Mouse (Mus musculus): ENCODE measurements at regions not wholly inside any gene's neighbourhood (a gene's known extent, or its start where the extent isn't known, plus 50 kb on each side); places are given as distances from the start of the nearest gene placed in this dataset.

DNA sequence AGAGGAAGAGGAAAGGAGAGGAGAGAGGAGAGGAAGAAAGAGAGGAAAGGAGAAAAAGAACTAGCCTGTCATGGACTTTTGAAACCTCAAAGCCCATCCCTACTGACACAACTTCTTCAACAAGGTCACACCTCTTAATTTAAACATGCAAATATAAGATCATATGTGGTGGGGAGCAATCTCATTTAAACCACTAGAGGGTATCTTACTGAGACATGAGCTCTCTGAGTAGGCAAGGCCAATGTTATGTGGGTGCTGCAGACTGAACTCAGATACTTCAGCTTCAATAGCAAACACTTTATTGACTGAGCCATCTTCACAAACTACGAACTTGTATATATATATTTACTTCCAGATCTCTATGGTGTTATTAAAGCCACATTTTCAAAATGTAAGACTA is 156.9 kb downstream of the Mex3b start:
- no peak for DNase-seq (ENCODE audit: low spot score in 2 of 2)

- DNase-seq (ENCODE audit: low spot score in 2 of 2), result no peak
Measured at GRCm38 (mm10) chr7:83031101-83031500, 164.0 kb downstream of the Mex3b start.

DNA sequence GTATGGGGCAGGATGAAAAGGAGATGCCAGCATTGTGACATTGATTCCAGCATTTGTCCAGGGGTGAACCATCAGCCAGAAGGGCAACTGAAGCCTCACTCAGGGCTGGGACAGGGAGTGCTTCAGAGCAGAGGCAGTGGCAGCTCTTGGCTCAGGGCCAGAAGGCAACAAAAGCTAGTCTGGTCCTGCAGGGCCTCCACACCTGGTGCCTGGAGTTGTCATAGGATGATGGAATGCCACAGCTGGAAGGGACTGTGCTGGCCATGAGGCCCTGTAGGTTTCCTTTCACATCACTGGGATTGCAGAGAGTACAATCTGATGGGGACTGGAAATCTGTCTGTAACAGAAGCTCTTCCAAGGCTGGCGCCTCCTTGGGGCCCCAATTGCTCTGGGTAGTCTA is 164.9 kb downstream of the Mex3b start:
- no peak for DNase-seq (ENCODE audit: low spot score in 2 of 2)

GRCm38 (mm10) chr7:83032924-83033323 is 165.8 kb downstream of the Mex3b start:
- DNase-seq (ENCODE audit: low spot score in 2 of 2), result no peak

- DNase-seq (ENCODE audit: low spot score in 2 of 2), result no peak
Measured at GRCm38 (mm10) chr7:83035190-83035589, 168.1 kb downstream of the Mex3b start.

GRCm38 (mm10) chr7:83036397-83036796 is 169.3 kb downstream of the Mex3b start:
- DNase-seq (ENCODE audit: low spot score in 2 of 2), result no peak

DNA sequence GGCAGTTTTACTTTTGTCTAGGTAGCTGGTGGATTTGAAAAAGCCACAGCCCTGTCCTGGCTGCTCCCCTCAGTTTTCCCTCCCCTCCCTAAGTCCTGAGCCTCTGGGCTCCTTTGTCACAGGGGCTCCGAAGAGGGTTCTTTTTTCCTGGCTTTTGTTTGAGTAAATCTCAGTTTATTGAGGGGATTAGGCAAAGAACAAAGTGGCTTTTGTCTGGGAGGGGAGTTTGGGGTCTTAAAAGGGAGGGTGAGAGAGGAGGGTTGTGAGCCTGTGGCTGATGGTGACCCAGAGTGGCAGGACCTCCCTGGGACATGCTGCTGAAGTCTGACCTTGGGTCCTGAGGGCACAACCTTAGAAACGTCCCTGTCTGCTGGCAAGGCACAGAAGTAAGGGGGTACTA is 170.0 kb downstream of the Mex3b start:
- DNase-seq (ENCODE audit: low spot score in 2 of 2), result no peak

DNA sequence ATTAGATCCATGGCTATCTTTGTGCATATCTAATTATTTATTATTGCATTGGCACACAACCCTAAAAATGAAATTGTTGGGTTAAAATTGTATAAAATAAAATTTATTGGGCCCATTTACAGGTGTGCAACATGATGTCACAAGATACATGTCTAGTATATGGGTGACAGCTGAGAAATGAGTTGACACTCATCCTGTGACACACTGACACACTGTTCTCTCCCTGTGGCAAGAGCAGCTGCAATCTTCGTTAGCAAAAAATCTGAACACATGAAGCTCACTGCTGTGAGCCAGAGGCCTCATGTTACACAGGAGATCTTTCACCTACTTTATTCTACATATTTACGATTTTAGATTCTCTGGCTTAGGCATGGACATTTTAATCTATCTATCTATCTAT is 170.6 kb downstream of the Mex3b start:
- no peak for DNase-seq (ENCODE audit: low spot score in 2 of 2)

GRCm38 (mm10) chr7:83043746-83044145 is 176.6 kb downstream of the Mex3b start:
- DNase-seq (ENCODE audit: low spot score in 2 of 2), result no peak

- no peak for DNase-seq (ENCODE audit: low spot score in 2 of 2)
Measured at GRCm38 (mm10) chr7:83045266-83045665, 178.1 kb downstream of the Mex3b start.

DNA sequence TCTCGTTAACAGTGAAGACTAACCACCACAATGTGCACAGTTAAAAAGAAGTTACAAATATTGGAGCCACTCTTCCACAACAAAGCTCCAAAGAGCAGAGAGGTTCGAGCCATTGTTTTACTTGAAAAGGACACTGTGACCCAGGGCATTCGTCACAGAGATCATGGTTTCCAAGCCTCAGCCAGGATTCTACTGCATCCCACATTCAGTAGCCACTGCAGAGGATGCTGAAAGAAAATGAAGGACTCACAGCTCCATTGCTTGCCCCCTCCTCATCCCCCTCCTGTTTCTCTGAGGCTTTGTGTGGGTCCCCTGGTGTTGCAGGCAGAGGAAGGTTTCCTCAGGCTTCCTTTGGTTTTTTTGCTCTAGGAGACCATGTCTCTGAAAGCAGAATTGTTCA is 182.9 kb downstream of the Mex3b start:
- DNase-seq (ENCODE audit: low spot score in 2 of 2), result no peak

DNA sequence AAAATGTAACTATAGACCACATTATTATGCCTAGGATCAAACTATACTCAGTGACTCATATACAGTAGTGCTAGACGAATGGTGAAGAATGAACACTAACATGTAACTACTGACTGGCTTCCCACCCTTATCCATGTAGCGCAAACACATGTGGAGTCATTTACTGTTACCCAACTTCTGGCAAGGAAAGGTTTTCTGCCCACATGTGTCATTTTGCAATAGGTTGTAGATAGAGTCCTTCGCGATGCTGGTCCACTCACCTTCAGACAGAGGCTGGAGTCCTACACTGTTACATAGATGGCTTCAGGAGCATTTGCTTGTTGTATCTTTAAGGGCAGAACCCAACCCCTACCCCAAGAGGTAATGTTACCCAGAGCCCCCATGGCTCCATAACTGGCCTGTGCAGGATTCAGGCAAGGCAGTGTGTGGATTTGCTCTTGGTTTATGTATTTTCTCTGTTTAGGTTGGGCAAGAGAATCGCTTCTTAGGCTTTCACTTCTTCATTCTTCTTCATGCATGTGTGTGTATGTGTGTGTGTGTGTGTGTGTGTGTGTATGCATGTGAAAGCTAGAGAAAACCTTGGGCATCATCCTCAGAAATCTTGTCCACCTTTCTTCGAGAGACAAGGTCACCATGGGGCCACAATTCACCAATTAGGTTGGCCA is 183.8 kb downstream of the Mex3b start:
- no peak for DNase-seq (ENCODE audit: low spot score in 2 of 2)

DNA sequence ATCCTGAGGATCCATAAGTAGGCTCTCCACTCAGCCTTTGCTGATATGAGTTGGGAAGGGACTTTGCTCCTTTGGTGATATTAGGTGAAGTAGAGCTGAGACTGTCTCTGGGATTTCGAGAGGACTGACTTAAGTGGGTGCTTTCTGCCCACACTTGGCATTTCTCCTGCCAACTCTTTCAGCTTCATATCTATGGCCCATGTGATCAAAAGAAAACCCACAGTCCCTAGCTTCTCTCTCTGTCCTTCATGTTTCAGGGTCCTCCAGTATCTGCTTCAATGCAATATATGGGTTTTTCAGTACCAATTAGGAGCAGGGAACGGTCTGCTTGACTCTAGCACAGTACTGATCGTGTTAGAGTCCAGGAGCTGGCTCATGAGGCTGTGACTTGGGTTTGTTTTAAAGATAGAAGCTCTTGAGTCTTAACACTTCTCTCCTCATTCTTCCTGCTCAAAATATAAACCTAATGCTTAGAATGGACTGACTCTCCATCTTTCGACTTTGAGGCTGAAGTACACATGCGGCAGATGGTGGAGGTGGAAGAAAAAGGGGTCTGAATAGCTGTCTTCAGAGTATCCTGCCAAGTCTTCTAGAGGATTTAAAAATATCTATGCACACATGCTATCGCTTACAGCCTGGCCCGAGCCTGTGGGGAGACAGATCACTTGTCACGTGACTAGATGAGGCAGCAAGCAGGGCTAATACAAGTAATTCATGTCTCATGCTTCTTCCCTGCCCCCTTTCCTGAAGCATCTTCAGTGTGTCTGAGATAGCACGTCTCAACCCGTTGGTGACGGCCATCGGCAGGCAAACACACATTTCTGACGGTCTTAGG is 189.2 kb downstream of the Mex3b start:
- DNase-seq (ENCODE audit: low spot score in 2 of 2), result no peak

GRCm38 (mm10) chr7:83060318-83060717 is 193.2 kb downstream of the Mex3b start:
- DNase-seq (ENCODE audit: low spot score in 2 of 2), result no peak

DNA sequence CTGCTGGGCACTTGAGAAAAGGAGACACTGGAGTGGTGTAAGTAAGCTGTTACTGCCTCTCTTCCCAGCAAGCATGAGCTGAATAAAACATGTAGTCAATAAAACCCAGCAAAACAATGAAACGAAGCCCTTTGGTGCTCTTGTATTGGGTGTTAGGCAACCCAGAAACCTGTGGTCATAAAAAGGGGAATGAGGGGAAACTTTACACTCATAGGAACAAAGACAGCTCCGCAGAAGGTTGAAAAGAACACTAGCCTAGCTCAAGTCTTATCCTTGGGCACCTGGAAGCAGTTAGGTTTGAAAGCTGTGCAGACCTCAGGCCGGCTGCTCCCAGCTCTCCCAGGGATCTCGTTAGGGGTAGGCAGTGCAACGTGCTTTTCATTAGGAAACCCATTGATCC is 193.6 kb downstream of the Mex3b start:
- no peak for DNase-seq (ENCODE audit: low spot score in 2 of 2)

- DNase-seq (ENCODE audit: low spot score in 2 of 2), result no peak
Measured at GRCm38 (mm10) chr7:83061197-83061893, 194.2 kb downstream of the Mex3b start.

- DNase-seq (ENCODE audit: low spot score in 2 of 2), result no peak
Measured at GRCm38 (mm10) chr7:83061894-83062477, 194.9 kb downstream of the Mex3b start.

DNA sequence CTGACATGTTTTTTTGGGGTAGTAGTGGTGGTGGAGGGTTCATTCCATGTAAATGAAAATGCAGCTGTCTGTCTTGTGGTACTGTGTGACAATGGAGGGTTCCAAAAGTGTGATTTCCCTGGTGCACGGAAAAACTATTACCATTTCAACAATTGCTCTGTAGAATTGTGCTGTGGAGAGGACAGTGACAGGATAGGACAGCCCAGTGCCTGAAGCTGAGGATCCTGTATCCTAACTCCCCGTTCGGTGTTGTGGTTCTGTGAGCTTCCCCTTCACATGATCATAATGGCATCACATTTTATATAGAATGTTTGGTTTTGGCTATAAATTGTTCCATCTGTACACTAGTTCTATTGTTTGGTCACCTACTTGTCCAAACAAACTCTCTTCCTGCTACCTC is 196.4 kb downstream of the Mex3b start:
- no peak for DNase-seq (ENCODE audit: low spot score in 2 of 2)

- DNase-seq (ENCODE audit: low spot score in 2 of 2), result no peak
Measured at GRCm38 (mm10) chr7:83065341-83065740, 198.2 kb downstream of the Mex3b start.

GRCm38 (mm10) chr7:83074399-83074970 is 207.4 kb downstream of the Mex3b start:
- DNase-seq (ENCODE audit: low spot score in 2 of 2), result no peak

GRCm38 (mm10) chr7:83075159-83075952 is 208.2 kb downstream of the Mex3b start:
- no peak for DNase-seq (ENCODE audit: low spot score in 2 of 2)
